Mouse (Mus musculus) fat pad, adult 2 months (tissue): ENCODE data around the gene Cabp4.

Source experiments
- DNase-seq: peaks from one replicate; pipeline ENCODE4 v3.0.0-alpha.2; 2011; ENCODE audit warnings: low read depth, low spot score; ENCODE audit errors: extremely low read depth

Cabp4 gene

DNA sequence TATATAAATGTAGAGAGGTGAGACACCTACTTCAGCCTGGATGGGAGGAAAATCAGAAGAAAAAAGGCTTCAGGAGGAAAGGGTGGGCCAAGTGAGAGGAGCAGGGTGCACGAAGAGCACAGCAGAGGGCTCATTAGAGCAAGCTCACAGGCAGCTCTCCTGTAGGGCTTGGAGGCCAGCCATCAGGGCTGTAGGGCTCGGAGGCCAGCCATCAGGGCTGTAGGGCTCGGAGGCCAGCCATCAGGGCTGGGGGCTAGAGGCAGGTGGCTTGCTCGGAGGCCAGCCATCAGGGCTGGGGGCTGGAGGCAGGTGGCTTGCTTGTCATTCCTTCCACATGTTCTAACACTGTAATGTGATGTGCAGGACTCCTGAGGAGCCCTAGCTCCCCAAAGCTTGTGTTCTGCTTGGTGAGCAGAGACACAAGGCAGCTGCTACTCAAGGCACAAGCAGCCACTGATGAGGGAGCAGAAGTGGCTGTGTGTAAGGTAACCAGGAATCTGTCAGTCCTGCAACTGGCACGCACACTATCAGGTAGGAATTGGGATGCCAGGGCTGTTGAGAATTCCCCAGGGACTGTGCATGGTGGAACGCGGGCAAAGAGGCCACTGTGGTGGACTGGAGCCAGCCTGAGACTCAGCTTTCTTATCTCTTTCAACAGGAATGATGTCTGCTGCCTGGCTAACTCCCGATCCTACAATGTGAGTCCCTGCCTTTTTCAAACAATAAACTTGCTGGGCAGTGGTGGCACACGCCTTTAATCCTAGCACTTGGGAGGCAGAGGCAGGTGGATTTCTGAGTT is 23.0 kb upstream of the Cabp4 start:
- DNase-seq: no peak

DNA sequence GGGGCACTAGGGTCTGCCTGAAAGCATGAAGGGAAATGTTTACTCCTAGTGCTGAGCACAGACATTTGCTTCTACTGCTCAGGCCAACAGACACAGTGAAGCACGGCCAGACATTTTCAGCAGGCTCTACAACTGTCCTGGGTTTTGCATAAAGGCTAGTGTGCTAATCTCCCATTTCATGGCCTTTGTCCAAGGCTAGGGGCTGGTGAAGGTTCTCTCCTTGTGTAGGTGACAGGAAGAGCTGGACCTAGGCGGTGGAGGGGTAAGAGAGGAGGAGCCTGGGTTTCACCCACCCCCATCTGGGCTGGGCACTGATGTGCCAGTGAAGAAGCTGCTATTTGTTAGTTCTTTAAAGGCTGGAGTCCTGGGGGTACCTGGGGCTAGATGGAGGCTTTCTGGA is 20.9 kb upstream of the Cabp4 start:
- no peak for DNase-seq

- no peak for DNase-seq
These were observed 20.3 kb upstream of the Cabp4 start for GRCm38 (mm10) chr19:4164100-4164499.

DNA sequence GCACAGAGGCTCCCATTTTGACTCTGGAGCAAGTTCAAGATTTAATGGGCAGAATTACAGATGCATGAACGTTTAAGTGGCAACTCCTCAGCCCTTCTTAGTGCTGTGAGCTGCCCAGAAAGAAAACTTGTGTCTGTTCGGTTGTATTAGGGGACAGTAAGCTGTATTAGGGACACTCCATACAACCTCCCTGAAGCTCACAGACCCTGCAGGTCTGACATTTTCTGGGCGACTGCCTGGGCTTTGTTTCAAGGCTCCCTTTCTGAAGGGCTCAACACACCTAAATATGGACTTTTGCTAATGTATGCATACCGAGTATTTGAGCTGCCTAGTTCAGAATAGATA is 19.7 kb upstream of the Cabp4 start:
- no peak for DNase-seq

DNA sequence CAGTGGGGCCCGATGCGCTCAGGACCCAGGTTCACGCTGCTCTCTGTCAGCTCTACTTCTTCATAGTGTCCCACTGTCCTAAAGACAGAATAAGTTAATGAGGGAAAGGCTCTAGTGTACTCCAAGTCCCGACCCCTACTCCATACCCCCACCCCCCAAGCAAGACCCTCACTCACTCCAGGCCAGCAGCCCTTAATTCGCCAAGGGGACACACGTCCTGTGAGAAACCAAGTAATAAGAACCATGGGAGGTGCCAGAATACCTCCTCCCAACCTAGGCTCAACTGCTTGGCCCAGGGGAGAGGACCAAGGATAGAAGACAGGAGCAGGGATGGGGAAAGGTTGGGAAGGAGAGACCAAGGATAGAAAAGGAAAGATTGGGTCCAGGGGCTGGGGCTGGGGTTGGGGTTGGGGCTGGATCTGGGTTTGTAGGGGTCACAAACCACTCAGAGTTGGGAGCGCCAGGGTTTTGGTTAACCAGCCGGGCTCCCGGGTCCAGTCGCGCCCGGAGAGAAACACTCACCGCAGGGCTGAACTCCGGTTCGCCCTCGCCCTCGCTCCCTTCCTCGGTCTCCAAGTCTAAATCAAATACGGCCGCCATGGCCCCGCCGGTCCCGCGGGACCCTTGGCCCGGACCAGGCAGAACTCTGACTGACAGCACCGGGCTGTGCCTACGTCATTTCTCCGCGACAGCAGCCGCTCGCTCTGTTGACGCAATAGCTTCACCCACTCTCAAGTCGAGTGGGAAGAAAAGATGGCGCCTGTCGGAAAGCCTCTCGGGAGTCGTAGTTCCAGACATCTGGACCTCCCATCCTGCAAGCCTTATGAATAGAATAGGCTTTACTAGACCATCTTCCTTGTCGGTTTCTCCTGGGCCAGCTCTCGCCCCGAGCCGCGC is 19.1 kb upstream of the Cabp4 start, which contains the start of gene Rps6kb2:
TSS of gene Rps6kb2 (minus strand) at position 709 of the 897 bp plus-strand sequence.
- DNase-seq: no peak

DNA sequence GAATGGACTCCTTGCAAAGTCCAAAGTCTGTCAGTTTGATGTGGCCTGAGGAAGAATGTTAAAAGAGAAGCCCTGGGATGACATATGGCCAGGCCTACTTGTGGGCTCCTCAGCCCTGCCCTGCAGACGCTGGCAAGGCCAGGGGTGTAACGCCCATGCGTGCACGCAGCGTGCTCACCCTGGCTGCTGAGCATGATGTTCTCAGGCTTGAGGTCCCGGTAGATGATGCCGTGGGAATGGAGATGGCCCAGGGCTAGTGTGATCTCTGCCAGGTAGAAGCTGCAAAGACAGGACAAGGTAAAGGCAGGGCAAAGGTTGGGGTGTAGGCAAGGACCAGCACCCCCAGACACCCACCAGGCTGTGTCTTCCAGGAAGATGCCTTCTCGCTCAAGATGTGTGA is 15.2 kb upstream of the Cabp4 start:
- no peak for DNase-seq

DNA sequence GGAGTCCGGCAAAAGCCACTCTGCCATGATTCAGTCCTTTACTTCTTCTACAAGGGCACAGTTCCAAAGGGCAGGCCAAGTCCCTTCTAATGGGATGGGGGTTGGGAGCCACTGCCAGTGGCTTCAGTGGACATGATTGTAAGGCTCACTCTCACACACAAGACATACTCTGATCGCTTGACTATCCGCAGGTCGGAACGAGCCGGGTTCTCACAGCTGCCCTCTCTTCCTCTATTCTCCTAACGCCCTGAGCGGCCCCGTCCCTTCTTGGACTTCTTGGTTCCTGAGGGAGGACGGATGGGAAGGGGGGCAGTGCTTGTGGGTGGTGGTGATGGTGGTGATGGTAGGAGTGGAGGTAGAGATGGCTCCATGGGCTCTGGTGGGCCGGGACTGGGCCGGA is 12.9 kb upstream of the Cabp4 start:
- no peak for DNase-seq

GRCm38 (mm10) chr19:4156073-4156579 is 12.3 kb upstream of the Cabp4 start:
- no peak for DNase-seq

GRCm38 (mm10) chr19:4155223-4156072 is 11.6 kb upstream of the Cabp4 start:
- no peak for DNase-seq

DNA sequence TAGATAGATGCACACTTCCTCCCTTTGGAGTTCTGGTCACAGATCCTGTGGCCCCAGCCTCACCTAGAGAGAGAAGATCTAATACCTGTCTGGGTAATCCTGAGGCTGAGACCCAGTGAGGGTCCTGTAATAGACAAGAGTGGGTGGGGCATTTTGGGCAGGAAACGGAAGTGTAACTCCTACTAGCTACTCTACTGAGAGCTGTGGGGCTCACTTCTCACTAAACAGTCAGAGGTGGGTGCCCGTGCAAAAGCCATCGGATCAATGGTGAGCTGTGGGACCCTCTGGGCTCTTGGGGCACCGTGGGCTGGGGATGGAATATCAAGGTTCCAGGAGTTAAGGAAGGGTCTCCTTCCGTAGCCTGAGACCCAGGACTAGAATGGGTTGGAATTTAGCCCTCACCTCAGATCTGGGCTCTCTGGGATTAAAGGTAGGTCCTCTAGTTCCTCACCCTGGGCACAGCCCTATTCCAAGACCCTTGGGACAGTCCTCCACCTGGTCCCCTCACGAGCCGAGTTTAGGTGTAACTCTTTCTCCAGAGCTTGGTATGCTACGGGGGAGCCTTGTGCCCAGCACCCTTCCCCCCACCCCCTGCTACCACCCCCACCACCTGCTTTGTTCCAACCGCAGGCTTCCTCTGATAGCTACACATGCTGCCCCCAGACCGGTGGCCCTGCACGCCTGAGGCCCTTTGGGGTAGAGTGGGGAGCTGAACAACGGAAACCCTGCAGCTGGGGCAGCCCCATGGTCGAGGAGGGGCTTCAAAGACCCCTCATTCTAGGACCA is 10.8 kb upstream of the Cabp4 start:
- DNase-seq: no peak

GRCm38 (mm10) chr19:4153232-4153654 is 9.4 kb upstream of the Cabp4 start, which contains the start of gene Ptprcap:
Gene Ptprcap (plus strand): TSS chr19:4153604.
- no peak for DNase-seq

- DNase-seq: no peak
These were observed 8.8 kb upstream of the Cabp4 start for GRCm38 (mm10) chr19:4152445-4153231.

DNA sequence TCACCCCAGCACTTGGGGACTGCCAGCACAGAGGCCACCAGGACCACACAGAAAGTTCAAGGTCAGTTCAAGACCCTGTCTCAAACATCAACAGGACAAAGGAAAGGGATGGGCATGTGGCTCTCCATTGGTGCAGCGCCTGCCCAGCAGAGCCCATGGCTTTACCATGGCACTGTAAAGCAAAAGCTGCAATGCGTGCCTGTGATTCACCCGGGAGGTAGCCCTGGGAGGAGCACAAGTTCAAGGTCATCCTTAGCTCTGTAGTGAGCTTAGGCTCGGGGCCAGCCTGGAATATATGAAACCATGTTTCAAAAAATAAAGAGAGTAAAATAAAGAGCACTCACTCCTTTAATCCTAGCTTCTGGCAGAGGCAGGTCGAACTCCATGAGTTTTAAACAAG is 8.1 kb upstream of the Cabp4 start:
- no peak for DNase-seq

- no peak for DNase-seq
These were observed 7.6 kb upstream of the Cabp4 start for GRCm38 (mm10) chr19:4151488-4151860.

DNA sequence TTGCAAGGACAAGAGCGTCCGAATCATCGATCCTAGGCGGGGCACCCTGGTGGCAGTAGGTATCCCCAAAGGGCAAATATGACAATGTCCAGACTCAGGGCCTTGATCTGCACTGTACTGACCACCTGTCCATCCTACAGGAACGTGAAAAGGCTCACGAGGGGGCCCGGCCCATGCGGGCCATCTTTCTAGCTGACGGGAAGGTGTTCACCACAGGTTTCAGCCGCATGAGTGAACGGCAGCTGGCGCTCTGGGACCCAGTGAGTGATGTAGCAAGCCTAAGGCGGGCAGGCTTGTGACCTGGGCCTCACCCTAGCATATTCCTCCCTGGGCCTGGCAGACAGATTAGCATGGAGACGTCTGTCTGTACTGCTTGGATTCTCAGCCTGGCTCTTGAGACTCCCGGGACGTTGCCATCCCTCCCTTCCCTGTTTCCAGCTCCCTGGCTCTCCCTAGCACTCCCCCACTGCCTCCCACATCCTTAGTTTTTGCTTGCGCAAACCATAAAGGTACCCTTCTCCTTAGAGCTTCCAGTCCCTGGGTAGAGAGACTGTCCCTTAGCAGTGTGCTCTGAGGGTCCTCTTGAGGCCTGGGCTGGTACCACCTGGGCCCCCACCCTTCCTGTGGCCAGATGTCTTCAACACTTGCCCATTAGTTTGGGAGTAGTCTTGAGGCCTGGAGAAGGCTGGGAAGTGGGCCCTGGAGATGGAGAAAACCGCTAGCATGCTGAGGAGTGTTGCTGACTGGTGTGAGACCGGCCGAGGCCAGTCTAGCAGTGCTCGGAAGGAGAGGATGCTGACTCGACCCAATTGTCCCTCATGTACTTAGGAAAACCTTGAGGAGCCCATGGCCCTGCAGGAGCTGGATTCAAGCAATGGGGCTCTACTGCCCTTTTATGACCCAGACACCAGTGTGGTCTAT is 7.0 kb upstream of the Cabp4 start:
- DNase-seq: no peak

DNA sequence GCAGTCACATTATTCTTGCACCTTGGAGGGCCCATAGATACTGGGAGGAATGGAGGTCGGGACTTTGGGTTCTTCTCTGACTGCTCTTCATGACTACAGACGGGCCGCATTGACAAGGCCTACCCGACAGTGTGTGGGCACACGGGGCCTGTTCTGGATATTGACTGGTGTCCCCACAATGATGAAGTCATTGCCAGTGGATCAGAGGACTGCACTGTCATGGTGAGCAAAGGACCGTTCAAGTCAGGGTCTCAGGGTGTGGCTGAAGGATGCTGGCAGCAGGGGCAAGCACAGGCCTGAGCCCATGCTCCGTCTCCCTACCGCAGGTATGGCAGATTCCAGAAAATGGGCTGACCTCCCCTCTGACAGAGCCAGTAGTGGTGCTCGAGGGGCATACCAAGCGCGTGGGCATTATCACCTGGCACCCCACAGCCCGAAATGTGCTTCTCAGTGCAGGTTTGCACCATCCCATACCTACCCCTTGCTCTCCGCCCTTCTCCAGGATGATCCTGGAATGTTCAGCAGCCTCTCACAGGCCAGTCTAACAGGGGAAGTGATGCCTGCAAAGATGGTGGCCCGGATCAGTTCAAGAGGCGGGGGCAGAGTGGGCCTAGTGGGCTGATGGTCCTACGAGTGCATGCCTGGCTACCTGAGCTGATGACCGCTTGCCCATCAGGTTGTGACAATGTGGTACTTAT is 6.1 kb upstream of the Cabp4 start:
- DNase-seq: no peak

GRCm38 (mm10) chr19:4149283-4149682 is 5.5 kb upstream of the Cabp4 start:
- no peak for DNase-seq

- DNase-seq: no peak
These were observed 5.0 kb upstream of the Cabp4 start for GRCm38 (mm10) chr19:4148819-4149218.
